Mouse (Mus musculus) gastrocnemius, adult 8-10 months (tissue): ENCODE data around the gene Olfr70. TPM values are rescaled to one million over a fixed set of nuclear protein-coding genes. Genes with fewer than 3 reads are reported as not detected.

Experiments
- DNase-seq, 2 experiments: peaks; one replicate each; pipeline ENCODE4 v3.0.0; 2022; ENCODE audit warnings: low spot score in 2 of 2
- total RNA-seq, 4 experiments: library from RNA; stranded (reverse); gene quantifications; 2 replicates each; pipeline ENCODE4 v1.2.4; 2022

The Olfr70 gene
- total RNA-seq, 4 experiments from 2014 or later: not detected

DNA sequence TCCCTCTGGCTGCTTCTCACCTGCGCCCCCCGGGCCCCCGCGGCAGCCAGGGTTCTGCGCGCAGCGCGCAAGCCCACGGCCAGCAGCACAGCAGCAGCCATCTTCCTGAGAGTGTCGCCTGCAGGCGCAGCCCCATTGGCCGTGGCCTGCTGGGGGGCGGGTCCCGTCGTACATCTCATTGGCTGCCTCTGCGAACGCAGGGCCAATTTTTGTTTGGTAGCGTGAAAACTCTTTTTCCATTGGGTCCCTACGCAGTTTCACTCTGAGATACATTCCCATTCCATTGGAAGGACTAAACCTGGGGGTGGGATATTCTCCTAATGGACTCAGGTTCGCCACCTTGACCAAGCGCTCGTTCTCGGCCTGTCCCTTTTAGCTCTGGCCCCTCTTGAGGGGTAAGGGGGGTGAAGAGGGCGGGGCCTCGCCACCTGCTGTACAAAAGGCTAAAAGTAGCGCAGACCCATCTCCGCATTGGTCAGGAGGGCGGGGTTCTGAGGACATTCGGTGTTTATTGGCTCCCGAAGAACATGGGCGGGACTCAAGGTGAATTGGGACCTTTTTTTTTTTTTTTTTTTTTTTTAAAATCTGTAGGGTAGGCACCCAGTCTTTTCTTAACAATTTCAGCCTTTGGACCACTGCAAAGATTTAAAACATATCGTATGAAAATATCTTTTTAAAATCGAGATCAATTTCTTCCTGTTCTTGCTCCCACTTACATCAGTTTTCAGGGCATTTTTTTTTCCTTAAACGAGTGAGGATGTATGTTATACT lies 44.1 kb downstream of the Olfr70 start, which contains the start of gene Hint2:
Hint2 (minus strand) TSS at position 128 of the 771 bp plus-strand sequence.
- peak; percentile 96 for DNase-seq

DNA sequence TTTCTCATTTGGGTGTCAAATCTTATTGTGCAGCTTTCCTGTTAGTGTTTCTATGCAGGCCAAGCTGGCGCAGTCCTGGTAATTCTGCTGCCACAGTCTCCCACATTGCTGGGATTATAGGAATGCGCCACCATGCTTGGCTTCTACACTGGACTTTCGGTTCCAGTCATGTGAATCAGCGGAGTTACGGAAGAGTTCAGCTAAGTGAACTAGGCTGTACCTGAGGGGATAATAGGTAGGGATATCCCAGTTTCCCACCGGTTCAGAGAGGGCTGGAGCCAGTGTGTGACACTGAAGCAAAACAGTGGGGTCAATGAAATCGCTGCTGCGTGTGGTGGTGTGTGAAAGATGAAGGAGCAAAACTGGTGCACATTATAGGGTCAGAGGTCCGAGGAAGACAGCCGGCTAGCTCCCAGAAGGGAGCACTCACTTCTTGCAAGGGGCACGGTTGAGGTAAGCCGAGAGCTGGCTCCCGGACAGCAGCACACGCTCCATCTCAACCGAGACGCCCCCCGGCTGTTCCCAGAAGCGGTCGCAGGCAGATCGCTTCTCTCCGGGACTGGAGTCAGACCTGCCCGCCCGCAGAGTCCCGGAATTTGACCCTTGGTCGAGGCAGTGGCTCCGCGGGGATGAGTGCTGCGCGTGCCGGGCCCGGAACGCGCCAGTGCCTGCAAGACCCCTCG lies 44.8 kb downstream of the Olfr70 start:
- no peak for DNase-seq

DNA sequence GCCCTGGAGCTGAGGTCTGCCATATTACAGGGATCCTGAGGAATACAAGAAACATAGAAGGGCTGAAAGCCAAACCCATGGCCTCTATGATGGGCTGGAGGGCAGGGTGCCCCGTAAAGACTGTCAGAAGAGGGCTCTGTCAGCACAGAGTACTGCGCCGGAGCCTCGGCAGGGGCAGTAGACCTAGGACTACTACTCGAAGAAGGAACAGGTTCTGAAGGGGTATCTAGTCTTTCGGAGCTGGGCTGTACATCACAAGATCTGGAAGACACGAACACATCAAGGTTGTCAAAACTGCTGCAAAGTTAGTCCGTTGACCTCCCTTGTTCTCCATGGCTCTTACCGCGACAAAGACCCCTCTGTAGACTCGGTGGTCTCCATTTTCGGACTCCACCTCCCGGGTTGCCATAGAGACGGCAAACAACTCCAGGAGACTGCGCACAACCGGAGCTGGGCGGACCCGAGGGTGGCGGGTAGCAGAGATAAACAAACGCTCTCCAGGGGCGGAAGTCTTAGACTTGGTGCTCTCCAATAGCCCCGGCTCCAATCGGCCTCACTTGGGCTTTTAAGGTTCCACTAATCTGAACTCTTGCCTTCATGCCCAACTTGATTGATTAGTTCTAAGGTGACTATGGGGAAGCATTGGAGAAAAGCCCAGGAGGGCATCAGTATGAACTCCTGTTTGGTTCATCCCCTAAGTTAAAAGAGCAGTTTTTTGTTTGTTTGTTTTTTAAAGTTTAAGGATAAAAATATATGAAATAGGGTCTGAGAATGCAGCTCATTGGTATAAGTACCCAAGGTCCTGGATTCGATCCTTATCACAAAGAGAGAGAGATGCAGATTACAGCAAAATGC lies 47.2 kb downstream of the Olfr70 start, which contains the start of gene Spag8:
Spag8 (minus strand) TSS at position 434 of the 855 bp plus-strand sequence.
- DNase-seq: no peak

DNA sequence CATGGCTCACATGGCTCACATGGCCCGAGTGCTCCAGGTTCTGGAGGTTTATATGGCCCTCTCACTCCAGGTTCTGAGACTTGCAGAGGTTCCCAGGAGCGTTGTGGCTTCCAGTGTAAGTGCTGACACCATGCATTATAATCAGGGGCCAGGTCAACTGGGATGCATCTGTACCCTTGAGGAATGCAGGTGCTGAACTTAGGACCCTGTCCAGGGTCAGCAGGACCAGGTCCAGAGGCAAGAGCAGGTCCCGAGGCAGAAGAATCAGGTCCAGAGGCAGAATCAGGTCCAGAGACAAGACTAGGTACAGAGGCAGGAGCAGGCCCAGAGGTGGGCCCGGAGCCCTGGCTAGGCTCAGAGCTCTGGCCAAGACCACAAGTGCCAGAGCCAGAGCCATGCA lies 47.9 kb downstream of the Olfr70 start:
- no peak for DNase-seq

DNA sequence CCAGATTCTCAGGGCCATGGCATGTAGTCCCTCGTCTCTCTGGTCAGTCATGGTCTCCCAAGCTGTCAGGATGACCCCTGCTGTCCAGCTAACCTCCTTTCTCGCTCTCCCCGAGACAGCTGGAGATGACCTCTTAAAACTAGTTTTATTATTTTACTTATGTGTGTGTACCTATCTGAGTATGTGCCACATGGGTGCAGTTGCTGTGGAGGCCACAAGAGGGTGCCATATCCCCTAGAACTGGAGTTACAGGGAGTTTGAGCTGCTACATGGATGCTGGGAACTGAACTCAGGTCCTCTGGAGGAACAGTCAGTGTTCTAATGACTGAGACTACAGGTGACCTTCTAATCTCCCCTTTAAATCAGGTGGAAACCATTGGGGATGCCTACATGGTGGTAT lies 50.8 kb downstream of the Olfr70 start:
- no peak for DNase-seq

Other genes with a start within 250 kb of the Olfr70 start
- not detected for gene Cd72, start 246.2 kb downstream of the Olfr70 start, total RNA-seq
- gene Sit1, start 217.1 kb downstream of the Olfr70 start, total RNA-seq: not detected
- 10 to 100 TPM; 19.2 to 34.9 (median 25.5) TPM for gene Ccdc107, start 207.9 kb downstream of the Olfr70 start, total RNA-seq
- gene Arhgef39, start 201.1 kb downstream of the Olfr70 start, total RNA-seq: not detected
- gene Car9, start 193.8 kb downstream of the Olfr70 start, total RNA-seq: 1 to 10 TPM; 3.2 to 8.8 (median 3.8) TPM
- gene Tpm2, start 177.0 kb downstream of the Olfr70 start, total RNA-seq: 1,000 to 10,000 TPM; 3,728 to 5,173 (median 4,676) TPM
- 10 to 100 TPM; 36.3 to 47.6 (median 41.3) TPM for gene Creb3, start 138.5 kb downstream of the Olfr70 start, total RNA-seq
- gene Tln1, start 138.1 kb downstream of the Olfr70 start, total RNA-seq: 10 to 100 TPM; 52.5 to 57.4 (median 56.6) TPM
- 10 to 100 TPM; 22.8 to 26.9 (median 23.5) TPM for gene Rgp1, start 122.1 kb downstream of the Olfr70 start, total RNA-seq
- 1 to 10 TPM; 3.8 to 4.4 (median 4.2) TPM for gene Gba2, start 121.9 kb downstream of the Olfr70 start, total RNA-seq
- gene Msmp, start 116.3 kb downstream of the Olfr70 start, total RNA-seq: not detected
- 10 to 100 TPM; 31.1 to 40.6 (median 32.6) TPM for gene Npr2, start 68.9 kb downstream of the Olfr70 start, total RNA-seq
- gene Spag8, start 47.2 kb downstream of the Olfr70 start, total RNA-seq: not detected
- 10 to 100 TPM; 46.4 to 48.6 (median 47.3) TPM for gene Hint2, start 44.3 kb downstream of the Olfr70 start, total RNA-seq
- gene Tmem8b, start 31.8 kb downstream of the Olfr70 start, total RNA-seq: 10 to 100 TPM in 2 of 4 experiments, 1 to 10 TPM in 2; 9.5 to 14.4 (median 10.4) TPM
- gene Fam221b, start 31.7 kb downstream of the Olfr70 start, total RNA-seq: under 1 TPM in 3 of 4 experiments, not detected in 1; 0.07 to 0.12 (median 0.11) TPM
- gene Olfr71, start 9.4 kb upstream of the Olfr70 start, total RNA-seq: not detected
- 1 to 10 TPM in 3 of 4 experiments, under 1 TPM in 1; 0.73 to 2.9 (median 1.7) TPM for gene Hrct1, start 26.4 kb upstream of the Olfr70 start, total RNA-seq
- 1 to 10 TPM in 1 of 4 experiments, under 1 TPM in 3; 0.77 to 1.5 (median 0.91) TPM for gene Spaar, start 29.2 kb upstream of the Olfr70 start, total RNA-seq
- gene Olfr159, start 70.2 kb upstream of the Olfr70 start, total RNA-seq: not detected
- gene Olfr156, start 123.1 kb upstream of the Olfr70 start, total RNA-seq: not detected
- not detected for gene Olfr157, start 139.4 kb upstream of the Olfr70 start, total RNA-seq
- not detected for gene Olfr155, start 150.8 kb upstream of the Olfr70 start, total RNA-seq
- gene Reck, start 174.7 kb upstream of the Olfr70 start, total RNA-seq: 1 to 10 TPM; 1.4 to 2.4 (median 2.0) TPM